Mouse (Mus musculus) hindbrain, embryonic 16.5 days (tissue): ENCODE measurements at regions not wholly inside any gene's neighbourhood (a gene's known extent, or its start where the extent isn't known, plus 50 kb on each side); places are given as distances from the start of the nearest gene placed in this dataset.

Source experiments
- ATAC-seq: fragments of 200-750 bp; cut with Nextera tagmentation; 2 replicates; pipeline ENCODE4 v1.8.0; 2017; ENCODE audit warnings: moderate TSS enrichment, moderate library complexity
- H3K27ac ChIP-seq: fragments of 300-500 bp; sonication (generic); 2 replicates; pipeline ENCODE4 v1.5.1; 2014; ENCODE audit warnings: low read depth, mild to moderate bottlenecking, control low read depth, low read length, moderate library complexity
- H3K27me3 ChIP-seq: fragments of 300-500 bp; sonication (generic); replicated peaks from 2 replicates; pipeline ENCODE4 v1.6.1; 2014; ENCODE audit warnings: low read length; ENCODE audit not compliant: control insufficient read depth, insufficient read depth
- H3K36me3 ChIP-seq: fragments of 300-500 bp; sonication (generic); 2 replicates; pipeline ENCODE4 v1.6.1; 2014; ENCODE audit warnings: mild to moderate bottlenecking, low read length, moderate library complexity, mixed read lengths; ENCODE audit not compliant: control insufficient read depth, insufficient read depth
- H3K4me1 ChIP-seq: fragments of 300-500 bp; sonication (generic); 2 replicates; pipeline ENCODE4 v1.6.1; 2014; ENCODE audit warnings: low read depth, low read length; ENCODE audit not compliant: control insufficient read depth, insufficient read depth
- H3K4me2 ChIP-seq: fragments of 300-500 bp; sonication (generic); 2 replicates; pipeline ENCODE4 v1.6.1; 2014; ENCODE audit warnings: mild to moderate bottlenecking, low read length, control low read depth, moderate library complexity
- H3K4me3 ChIP-seq: fragments of 300-500 bp; sonication (generic); 2 replicates; pipeline ENCODE4 v1.5.1; 2014; ENCODE audit warnings: mild to moderate bottlenecking, low read length, control low read depth, moderate library complexity
- H3K9ac ChIP-seq: fragments of 300-500 bp; sonication (generic); 2 replicates; pipeline ENCODE4 v1.6.1; 2014; ENCODE audit warnings: low read depth, mild to moderate bottlenecking, control low read depth, low read length, moderate library complexity
- H3K9me3 ChIP-seq: fragments of 300-500 bp; sonication (generic); 2 replicates; pipeline ENCODE4 v1.6.1; 2014; ENCODE audit warnings: mild to moderate bottlenecking, low read length, moderate library complexity; ENCODE audit not compliant: control insufficient read depth
- WGBS: fragments of 180-500 bp; shearing (Covaris S2); extraction: QIAGEN DNeasy Blood & Tissue Kit; methylation state at CpG from one replicate; pipeline ENCODE4 v1.1.7; 2014; 5-methylcytosine and 5-hydroxymethylcytosine counted together

- Histone ChIP-seq H3K4me3 (no peak overlapping the region), H3K36me3 (no peaks in the 10 kb centered on the region), H3K9me3 (no peaks in the 10 kb centered on the region), H3K27me3 (no peaks in the 10 kb centered on the region), H3K4me1 (no peaks in the 10 kb centered on the region; the same call in 1 of the 2 replicates), H3K27ac (no peak overlapping the region), H3K4me2 (no peak overlapping the region), H3K9ac (no peak overlapping the region)
- ATAC-seq, result no peak
- WGBS, result 31% methylated on average over 5 of the region's 5 CpGs
Measured at GRCm38 (mm10) chr8:15393936-15394721, 348.3 kb upstream of the BB014433 start.

GRCm38 (mm10) chr8:15392056-15392455, 346.2 kb upstream of the BB014433 start:
- Histone ChIP-seq H3K4me1 (no peaks in the 10 kb centered on the region; the same call in 1 of the 2 replicates), H3K27ac (no peak overlapping the region), H3K4me3 (no peak overlapping the region), H3K9ac (no peak overlapping the region), H3K27me3 (no peaks in the 10 kb centered on the region), H3K4me2 (no peak overlapping the region), H3K36me3 (no peaks in the 10 kb centered on the region), H3K9me3 (no peaks in the 10 kb centered on the region)
- 54% methylated on average over 4 of the region's 4 CpGs for WGBS
- peak; percentile 69; the same call in 1 of the 2 replicates for ATAC-seq

GRCm38 (mm10) chr8:15388791-15389190, 342.9 kb upstream of the BB014433 start:
- H3K9me3 ChIP-seq, result no peaks in the 10 kb centered on the region
- WGBS, result 88% methylated on average over 5 of the region's 5 CpGs
- ATAC-seq, result no peak
- H3K4me3 ChIP-seq, result no peak overlapping the region
- no peaks in the 10 kb centered on the region for H3K4me1 ChIP-seq
- no peaks in the 10 kb centered on the region for H3K36me3 ChIP-seq
- no peak overlapping the region for H3K4me2 ChIP-seq
- H3K27ac ChIP-seq, result no peak overlapping the region
- no peaks in the 10 kb centered on the region for H3K27me3 ChIP-seq
- H3K9ac ChIP-seq, result no peak overlapping the region

DNA sequence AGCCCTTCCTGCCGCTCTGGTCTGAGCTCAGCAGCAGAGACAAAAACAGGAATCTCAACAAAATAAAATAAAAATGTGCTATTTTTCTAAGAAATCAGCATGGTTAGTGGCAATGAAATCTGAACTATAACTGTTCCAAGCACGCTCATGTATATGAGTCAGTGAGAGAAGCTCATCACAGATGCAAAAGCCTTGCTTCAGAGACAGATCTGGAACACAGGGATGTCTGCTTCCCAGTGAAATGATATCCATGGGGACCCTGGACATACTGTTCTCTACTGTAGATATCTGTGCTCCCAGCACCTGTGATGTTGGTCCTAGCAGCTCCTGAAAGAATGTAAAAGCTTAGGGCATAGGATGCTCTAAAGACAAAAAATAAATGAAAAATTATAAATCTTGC, 321.2 kb upstream of the BB014433 start:
- H3K9ac ChIP-seq, result no peak overlapping the region
- WGBS, result 78% methylated on average over 2 of the region's 2 CpGs
- H3K9me3 ChIP-seq, result no peaks in the 10 kb centered on the region
- H3K4me1 ChIP-seq, result no peaks in the 10 kb centered on the region
- H3K27me3 ChIP-seq, result no peaks in the 10 kb centered on the region
- no peak overlapping the region for H3K4me3 ChIP-seq
- no peak overlapping the region for H3K27ac ChIP-seq
- no peaks in the 10 kb centered on the region for H3K36me3 ChIP-seq
- no peak overlapping the region for H3K4me2 ChIP-seq
- no peak for ATAC-seq

GRCm38 (mm10) chr8:15364546-15364945, 318.7 kb upstream of the BB014433 start:
- H3K4me1 ChIP-seq, result no peaks in the 10 kb centered on the region
- H3K36me3 ChIP-seq, result no peaks in the 10 kb centered on the region
- H3K4me3 ChIP-seq, result no peak overlapping the region
- H3K9ac ChIP-seq, result no peak overlapping the region
- no peaks in the 10 kb centered on the region for H3K27me3 ChIP-seq
- H3K27ac ChIP-seq, result no peak overlapping the region
- 100% methylated on average over 1 of the region's 1 CpGs for WGBS
- H3K4me2 ChIP-seq, result no peak overlapping the region
- ATAC-seq, result no peak
- H3K9me3 ChIP-seq, result no peaks in the 10 kb centered on the region

- Histone ChIP-seq H3K36me3 (no peaks in the 10 kb centered on the region), H3K9me3 (no peaks in the 10 kb centered on the region), H3K4me3 (no peak overlapping the region), H3K4me2 (no peak overlapping the region), H3K27ac (no peak overlapping the region), H3K4me1 (no peaks in the 10 kb centered on the region), H3K9ac (no peak overlapping the region), H3K27me3 (no peaks in the 10 kb centered on the region)
- WGBS, result 93% methylated on average over 5 of the region's 5 CpGs
- no peak for ATAC-seq
Measured at GRCm38 (mm10) chr8:15344151-15344550, 298.3 kb upstream of the BB014433 start.

DNA sequence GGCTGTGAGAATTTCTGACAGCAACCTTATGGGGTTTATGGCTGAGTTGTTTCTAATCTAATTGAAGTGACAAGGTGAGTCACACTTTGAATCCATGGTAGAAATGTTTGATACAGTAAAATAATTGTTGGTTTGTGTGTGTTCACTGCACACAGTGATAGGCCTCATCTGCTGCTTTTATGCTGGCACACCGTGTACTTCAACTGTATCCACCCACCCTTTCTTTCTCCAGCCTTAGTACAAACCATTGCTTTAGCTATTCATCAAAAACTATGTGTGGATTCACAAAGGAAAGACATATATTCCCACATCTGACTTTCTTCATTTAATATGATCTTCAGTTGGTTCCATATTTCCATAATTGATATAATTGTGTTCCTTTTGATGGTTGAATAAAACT, 297.7 kb upstream of the BB014433 start:
- H3K27ac ChIP-seq, result no peak overlapping the region
- no peak for ATAC-seq
- no peaks in the 10 kb centered on the region for H3K4me1 ChIP-seq
- no peak overlapping the region for H3K9ac ChIP-seq
- H3K9me3 ChIP-seq, result no peaks in the 10 kb centered on the region
- 70% methylated on average over 1 of the region's 1 CpGs for WGBS
- H3K36me3 ChIP-seq, result no peaks in the 10 kb centered on the region
- H3K27me3 ChIP-seq, result no peaks in the 10 kb centered on the region
- no peak overlapping the region for H3K4me2 ChIP-seq
- H3K4me3 ChIP-seq, result no peak overlapping the region

GRCm38 (mm10) chr8:15334532-15334931, 288.7 kb upstream of the BB014433 start:
- Histone ChIP-seq H3K4me2 (no peak overlapping the region), H3K36me3 (no peaks in the 10 kb centered on the region), H3K4me1 (no peaks in the 10 kb centered on the region), H3K27me3 (no peaks in the 10 kb centered on the region), H3K9me3 (no peaks in the 10 kb centered on the region), H3K9ac (no peak overlapping the region), H3K4me3 (no peak overlapping the region), H3K27ac (no peak overlapping the region)
- no peak for ATAC-seq
- 74% methylated on average over 4 of the region's 4 CpGs for WGBS

DNA sequence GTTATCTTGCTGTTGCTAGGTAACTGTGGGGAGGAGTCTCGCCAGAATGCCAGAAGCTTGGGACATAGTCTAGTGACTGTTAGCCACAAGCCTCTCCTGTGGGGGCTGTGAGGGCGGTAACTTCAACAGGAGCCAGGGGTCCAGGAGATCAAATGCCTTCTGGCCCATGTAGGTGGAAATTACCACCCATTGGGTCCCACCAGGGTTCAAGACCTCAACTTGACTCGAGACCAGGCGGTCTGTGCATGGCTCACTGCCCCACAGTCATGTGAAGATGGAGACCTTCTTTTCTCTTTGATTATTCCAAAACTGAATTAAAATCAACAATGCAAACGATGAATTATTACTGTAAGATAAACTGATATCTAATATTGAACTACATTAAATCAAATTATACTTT, 281.4 kb upstream of the BB014433 start:
- Histone ChIP-seq H3K36me3 (no peaks in the 10 kb centered on the region), H3K27ac (no peak overlapping the region), H3K27me3 (no peaks in the 10 kb centered on the region), H3K9me3 (no peaks in the 10 kb centered on the region), H3K9ac (no peak overlapping the region), H3K4me2 (no peak overlapping the region), H3K4me3 (no peak overlapping the region), H3K4me1 (no peaks in the 10 kb centered on the region)
- whole genome bisulfite sequencing, result 55% methylated on average over 5 of the region's 5 CpGs
- ATAC-seq, result no peak
